Mouse (Mus musculus): ENCODE results near the gene Manf. TPM values are rescaled to one million over a fixed set of nuclear protein-coding genes. Genes with fewer than 3 reads are reported as not detected.

The Manf gene
- polyA plus RNA-seq, 1 experiment from 2014 or later, result 214 TPM

GRCm38 (mm10) chr9:106886828-106887702 lies 4.7 kb downstream of the Manf start, which contains the start of gene Rbm15b:
TSS of gene Rbm15b (minus strand) at chr9:106887428.
- DNase-seq (ENCODE audit: low spot score), result peak; percentile 99
- Histone ChIP-seq H3K36me3 (ENCODE audit: control insufficient read depth, insufficient read depth, low read length) (peaks cover 63% of the 10 kb centered on the region), H3K27ac (ENCODE audit: low read depth, low read length) (peak within 1 kb of the TSS; percentile 95), H3K9ac (ENCODE audit: low read length) (peak within 1 kb of the TSS; percentile 99), H3K4me2 (ENCODE audit: low read length) (peak within 1 kb of the TSS; percentile 99), H3K27me3 (replicated peaks; ENCODE audit: control insufficient read depth, insufficient read depth, low read length) (no peaks in the 10 kb centered on the region), H3K9me3 (replicated peaks; ENCODE audit: control insufficient read depth, low read length) (no peaks in the 10 kb centered on the region), H3K4me3 (ENCODE audit: low read depth, low read length) (peak within 1 kb of the TSS; percentile 98), H3K4me1 (ENCODE audit: control insufficient read depth, insufficient read depth, low read length) (peaks cover 37% of the 10 kb centered on the region)
- WGBS, result 3% methylated on average over 70 of the region's 101 CpGs
- ATAC-seq, result peak; percentile 77

GRCm38 (mm10) chr9:106885901-106886731 lies 5.7 kb downstream of the Manf start:
- peaks cover 36% of the 10 kb centered on the region for H3K4me1 ChIP-seq (ENCODE audit: control insufficient read depth, insufficient read depth, low read length)
- no peaks in the 10 kb centered on the region for H3K9me3 ChIP-seq (replicated peaks; ENCODE audit: control insufficient read depth, low read length)
- H3K4me2 ChIP-seq (ENCODE audit: low read length), result peak overlapping the region; percentile 99
- WGBS, result under 1% methylated on average over 90 of the region's 107 CpGs
- H3K27ac ChIP-seq (ENCODE audit: low read depth, low read length), result peak overlapping the region; percentile 95
- DNase-seq (ENCODE audit: low spot score) (peak; percentile 49), ATAC-seq (peak; percentile 5)
- peak overlapping the region; percentile 98 for H3K4me3 ChIP-seq (ENCODE audit: low read depth, low read length)
- H3K9ac ChIP-seq (ENCODE audit: low read length), result peak overlapping the region; percentile 99
- H3K36me3 ChIP-seq (ENCODE audit: control insufficient read depth, insufficient read depth, low read length), result peaks cover 73% of the 10 kb centered on the region
- no peaks in the 10 kb centered on the region for H3K27me3 ChIP-seq (replicated peaks; ENCODE audit: control insufficient read depth, insufficient read depth, low read length)

- no peak for ATAC-seq
- Histone ChIP-seq H3K27me3 (replicated peaks; ENCODE audit: control insufficient read depth, insufficient read depth, low read length) (no peaks in the 10 kb centered on the region), H3K36me3 (ENCODE audit: control insufficient read depth, insufficient read depth, low read length) (peaks cover 76% of the 10 kb centered on the region), H3K4me2 (ENCODE audit: low read length) (peak overlapping the region; percentile 99), H3K9me3 (replicated peaks; ENCODE audit: control insufficient read depth, low read length) (no peaks in the 10 kb centered on the region), H3K4me1 (ENCODE audit: control insufficient read depth, insufficient read depth, low read length) (peaks cover 28% of the 10 kb centered on the region), H3K4me3 (ENCODE audit: low read depth, low read length) (peak overlapping the region; percentile 98), H3K9ac (ENCODE audit: low read length) (peak overlapping the region; percentile 99), H3K27ac (ENCODE audit: low read depth, low read length) (0 out of 2 replicates have a peak overlapping the region, but pooled peaks have one; percentile 95)
- no peak for DNase-seq (ENCODE audit: low spot score)
- WGBS, result 25% methylated on average over 44 of the region's 44 CpGs
Observed at GRCm38 (mm10) chr9:106884996-106885900, 6.5 kb downstream of the Manf start.

- peak overlapping the region; percentile 99 for H3K4me2 ChIP-seq (ENCODE audit: low read length)
- H3K36me3 ChIP-seq (ENCODE audit: control insufficient read depth, insufficient read depth, low read length), result peaks cover 75% of the 10 kb centered on the region
- H3K9ac ChIP-seq (ENCODE audit: low read length), result peak overlapping the region; percentile 99
- WGBS, result 50% methylated on average over 16 of the region's 16 CpGs
- H3K4me1 ChIP-seq (ENCODE audit: control insufficient read depth, insufficient read depth, low read length), result peaks cover 23% of the 10 kb centered on the region
- DNase-seq (ENCODE audit: low spot score) (no peak), ATAC-seq (no peak)
- peak overlapping the region; percentile 98 for H3K4me3 ChIP-seq (ENCODE audit: low read depth, low read length)
- no peak overlapping the region for H3K27ac ChIP-seq (ENCODE audit: low read depth, low read length)
- H3K9me3 ChIP-seq (replicated peaks; ENCODE audit: control insufficient read depth, low read length), result no peaks in the 10 kb centered on the region
- H3K27me3 ChIP-seq (replicated peaks; ENCODE audit: control insufficient read depth, insufficient read depth, low read length), result no peaks in the 10 kb centered on the region
Observed at GRCm38 (mm10) chr9:106884306-106884705, 7.5 kb downstream of the Manf start.

GRCm38 (mm10) chr9:106883085-106883484 lies 8.7 kb downstream of the Manf start:
- Histone ChIP-seq H3K27ac (ENCODE audit: low read depth, low read length) (no peak overlapping the region), H3K27me3 (replicated peaks; ENCODE audit: control insufficient read depth, insufficient read depth, low read length) (no peaks in the 10 kb centered on the region), H3K4me2 (ENCODE audit: low read length) (peak overlapping the region; percentile 99), H3K9me3 (replicated peaks; ENCODE audit: control insufficient read depth, low read length) (no peaks in the 10 kb centered on the region), H3K9ac (ENCODE audit: low read length) (peak overlapping the region; percentile 41), H3K36me3 (ENCODE audit: control insufficient read depth, insufficient read depth, low read length) (peaks cover 75% of the 10 kb centered on the region), H3K4me1 (ENCODE audit: control insufficient read depth, insufficient read depth, low read length) (peaks cover 23% of the 10 kb centered on the region), H3K4me3 (ENCODE audit: low read depth, low read length) (peak overlapping the region; percentile 98)
- no peak for ATAC-seq
- WGBS, result 85% methylated on average over 3 of the region's 3 CpGs
- DNase-seq (ENCODE audit: low spot score), result no peak

- no peaks in the 10 kb centered on the region for H3K9me3 ChIP-seq (replicated peaks; ENCODE audit: control insufficient read depth, low read length)
- H3K36me3 ChIP-seq (ENCODE audit: control insufficient read depth, insufficient read depth, low read length), result peaks cover 83% of the 10 kb centered on the region
- H3K27me3 ChIP-seq (replicated peaks; ENCODE audit: control insufficient read depth, insufficient read depth, low read length), result no peaks in the 10 kb centered on the region
- H3K9ac ChIP-seq (ENCODE audit: low read length), result no peak overlapping the region
- no peak overlapping the region for H3K4me2 ChIP-seq (ENCODE audit: low read length)
- no peak overlapping the region for H3K27ac ChIP-seq (ENCODE audit: low read depth, low read length)
- no peak for DNase-seq (ENCODE audit: low spot score)
- H3K4me3 ChIP-seq (ENCODE audit: low read depth, low read length), result no peak overlapping the region
- ATAC-seq, result no peak
- peaks cover 23% of the 10 kb centered on the region for H3K4me1 ChIP-seq (ENCODE audit: control insufficient read depth, insufficient read depth, low read length)
- 66% methylated on average over 4 of the region's 4 CpGs for WGBS
Observed at GRCm38 (mm10) chr9:106882176-106882575, 9.6 kb downstream of the Manf start.

- H3K4me2 ChIP-seq (ENCODE audit: low read length), result no peak overlapping the region
- H3K9me3 ChIP-seq (replicated peaks; ENCODE audit: control insufficient read depth, low read length), result no peaks in the 10 kb centered on the region
- H3K36me3 ChIP-seq (ENCODE audit: control insufficient read depth, insufficient read depth, low read length), result peaks cover 91% of the 10 kb centered on the region
- H3K27ac ChIP-seq (ENCODE audit: low read depth, low read length), result no peak overlapping the region
- DNase-seq (ENCODE audit: low spot score), result no peak
- H3K9ac ChIP-seq (ENCODE audit: low read length), result 0 out of 2 replicates have a peak overlapping the region, but pooled peaks have one; percentile 21
- H3K4me1 ChIP-seq (ENCODE audit: control insufficient read depth, insufficient read depth, low read length), result peaks cover 23% of the 10 kb centered on the region
- no peaks in the 10 kb centered on the region for H3K27me3 ChIP-seq (replicated peaks; ENCODE audit: control insufficient read depth, insufficient read depth, low read length)
- WGBS, result 68% methylated on average over 4 of the region's 4 CpGs
- ATAC-seq, result no peak
- H3K4me3 ChIP-seq (ENCODE audit: low read depth, low read length), result no peak overlapping the region
Observed at GRCm38 (mm10) chr9:106881071-106881755, 10.6 kb downstream of the Manf start.

- 57% methylated on average over 4 of the region's 4 CpGs for WGBS
- Histone ChIP-seq H3K4me3 (ENCODE audit: low read depth, low read length) (no peak overlapping the region), H3K9ac (ENCODE audit: low read length) (no peak overlapping the region), H3K27ac (ENCODE audit: low read depth, low read length) (no peak overlapping the region), H3K4me1 (ENCODE audit: control insufficient read depth, insufficient read depth, low read length) (peaks cover 15% of the 10 kb centered on the region), H3K36me3 (ENCODE audit: control insufficient read depth, insufficient read depth, low read length) (peaks cover 93% of the 10 kb centered on the region), H3K9me3 (replicated peaks; ENCODE audit: control insufficient read depth, low read length) (no peaks in the 10 kb centered on the region), H3K4me2 (ENCODE audit: low read length) (no peak overlapping the region), H3K27me3 (replicated peaks; ENCODE audit: control insufficient read depth, insufficient read depth, low read length) (no peaks in the 10 kb centered on the region)
- DNase-seq (ENCODE audit: low spot score) (no peak), ATAC-seq (no peak)
Observed at GRCm38 (mm10) chr9:106879471-106879870, 12.3 kb downstream of the Manf start.
